Mouse (Mus musculus) bone marrow, adult 2 months (tissue): ENCODE results near the gene Sema4a.

Source experiments
- CTCF ChIP-seq: fragments of 200-500 bp; IDR thresholded peaks from 2 replicates; pipeline ENCODE4 v1.5.1; 2011; ENCODE audit warnings: low read length, control low read depth; ENCODE audit not compliant: control insufficient read depth, insufficient read depth
- POLR2A ChIP-seq: fragments of 200-500 bp; IDR thresholded peaks from 2 replicates; pipeline ENCODE4 v1.6.1; 2011; ENCODE audit warnings: low read depth, mild to moderate bottlenecking, control low read depth, low read length, borderline replicate concordance; ENCODE audit not compliant: control insufficient read depth

DNA sequence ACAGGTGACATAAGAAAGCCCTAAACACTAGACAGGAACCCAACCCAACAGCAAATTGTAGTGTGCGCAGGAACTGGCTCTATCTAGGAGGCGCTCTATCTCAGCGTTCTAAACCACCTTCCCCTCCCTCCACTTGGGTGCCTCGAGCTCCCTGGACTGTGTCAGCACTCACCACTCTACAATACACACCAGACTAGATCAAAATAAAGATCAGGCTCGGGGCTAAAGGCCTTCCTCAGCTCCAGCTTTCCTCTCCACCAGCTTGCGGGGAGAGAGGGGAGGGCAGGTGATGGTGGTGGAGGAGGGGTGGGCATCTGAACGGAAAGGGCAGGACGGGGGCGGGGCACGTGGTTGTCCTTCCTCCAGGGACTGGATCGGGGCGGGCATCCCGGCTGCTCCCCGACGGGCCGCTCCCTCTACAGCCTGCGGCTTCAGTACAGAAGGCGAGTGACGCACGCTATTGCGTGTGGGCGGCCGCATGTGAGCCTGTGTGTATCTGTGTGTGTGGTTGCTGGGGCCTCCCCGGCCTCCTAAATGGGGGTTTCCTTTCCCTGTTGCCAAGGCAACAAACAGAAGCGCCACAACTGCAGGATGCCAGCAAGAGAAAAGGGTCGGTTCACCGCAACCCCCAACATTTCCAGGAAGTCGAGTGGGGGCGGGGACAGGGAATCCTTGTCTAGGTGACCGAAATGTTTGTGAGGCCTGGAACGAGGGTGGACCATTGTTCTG lies 48.9 kb upstream of the Sema4a start, which contains the start of gene Lmna:
- TF ChIP-seq CTCF: peak; percentile 17; the same call in 1 of the 2 replicates
- no peak for TF ChIP-seq POLR2A
